Mouse (Mus musculus) embryonic fibroblast, embryonic 13.5 days (primary cell): ENCODE data around the gene Gm9964. TPM values are rescaled to one million over a fixed set of nuclear protein-coding genes. Genes with fewer than 3 reads are reported as not detected.
"Not testable (repeated sequence)": the region's sequence is repeated elsewhere in the genome, so short reads cannot be mapped to it uniquely, and the experiment has no call there.

Experiments used
- H3K27ac ChIP-seq: 2 replicates; pipeline ENCODE4 v1.5.1; 2012; ENCODE audit warnings: low read length, control low read depth, inconsistent platforms; ENCODE audit not compliant: insufficient read depth
- H3K4me1 ChIP-seq: 2 replicates; pipeline ENCODE4 v1.6.1; 2011; ENCODE audit warnings: low read length; ENCODE audit not compliant: control insufficient read depth, insufficient read depth
- H3K4me3 ChIP-seq: 2 replicates; pipeline ENCODE4 v1.5.1; 2011; ENCODE audit warnings: mild to moderate bottlenecking, control low read depth, low read length; ENCODE audit not compliant: insufficient read depth
- CTCF ChIP-seq: IDR thresholded peaks from 2 replicates; pipeline ENCODE4 v1.5.1; 2011; ENCODE audit warnings: mild to moderate bottlenecking, control low read depth, low read length, moderate library complexity, borderline replicate concordance; ENCODE audit not compliant: insufficient read depth
- POLR2A ChIP-seq: IDR thresholded peaks from 2 replicates; pipeline ENCODE4 v1.6.1; 2011; ENCODE audit warnings: low read depth, mild to moderate bottlenecking, control low read depth, low read length, moderate library complexity
- polyA plus RNA-seq: library from polyadenylated mRNA; stranded (reverse); fragments of >200 nt; gene quantifications from 2 replicates; pipeline ENCODE4 v1.2.4, GENCODE M21; 2011; ENCODE audit warnings: low read depth; ENCODE audit not compliant: missing spikeins, insufficient read length

Gm9964 gene
- polyA plus RNA-seq, 1 experiment = not detected

DNA sequence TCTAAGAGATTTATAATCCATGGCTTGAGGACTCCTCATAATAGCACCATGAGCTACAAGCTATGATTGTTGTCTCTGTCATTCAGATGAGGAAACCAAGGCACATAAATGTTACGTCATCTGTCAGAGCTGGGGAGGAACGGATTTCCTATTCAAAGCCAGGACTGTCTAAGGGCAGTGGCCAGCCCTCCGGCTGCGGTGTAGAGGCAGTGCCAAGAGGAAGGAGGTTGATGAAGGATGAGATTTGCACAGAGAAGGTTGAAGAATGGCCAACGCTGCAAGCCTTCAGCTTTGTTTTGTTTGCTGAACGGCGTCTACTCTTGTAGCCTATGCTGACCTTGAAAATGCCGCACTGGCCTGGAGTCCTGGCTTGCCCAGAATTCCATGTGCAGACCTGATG is 29.0 kb upstream of the Gm9964 start:
- no peak overlapping the region for H3K4me3 ChIP-seq
- no peak overlapping the region for H3K27ac ChIP-seq
- H3K4me1 ChIP-seq = no peaks in the 10 kb centered on the region
- TF ChIP-seq CTCF = no peak
- no peak for TF ChIP-seq POLR2A

- no peak overlapping the region for H3K27ac ChIP-seq
- no peaks in the 10 kb centered on the region for H3K4me1 ChIP-seq
- no peak overlapping the region for H3K4me3 ChIP-seq
- TF ChIP-seq POLR2A = no peak
- no peak for TF ChIP-seq CTCF
Observed at GRCm38 (mm10) chr11:79323985-79324685, 27.4 kb upstream of the Gm9964 start.

- no peak overlapping the region for H3K4me3 ChIP-seq
- no peaks in the 10 kb centered on the region for H3K4me1 ChIP-seq
- TF ChIP-seq CTCF (no peak), POLR2A (no peak)
- no peak overlapping the region for H3K27ac ChIP-seq
Observed at GRCm38 (mm10) chr11:79319807-79320206, 23.1 kb upstream of the Gm9964 start.

DNA sequence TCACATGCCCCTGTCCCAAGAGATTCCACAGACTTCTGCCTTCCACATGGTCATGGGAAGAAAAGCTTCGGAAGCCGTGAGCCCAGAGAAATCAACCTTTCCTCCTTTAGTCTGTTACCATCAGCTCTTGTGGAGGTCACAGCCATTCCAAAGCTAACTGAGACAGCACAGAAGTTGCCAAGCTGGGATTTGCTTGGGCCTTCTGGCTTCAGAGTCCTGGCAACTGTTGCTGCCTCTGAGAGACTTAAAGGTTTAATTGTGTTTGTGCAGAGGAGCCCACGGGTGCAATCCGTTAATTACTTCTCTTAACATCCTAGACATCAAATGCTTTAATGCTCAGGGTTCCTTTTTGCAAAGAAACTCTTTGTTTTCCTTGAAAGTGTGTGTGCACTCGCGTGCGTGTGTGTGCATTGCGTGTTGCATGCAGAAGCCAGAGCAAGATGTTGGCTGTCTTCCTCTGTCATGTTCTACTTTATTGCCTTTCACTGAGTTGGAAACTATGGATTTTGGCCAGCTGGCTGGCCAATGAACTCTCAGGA is 20.2 kb upstream of the Gm9964 start:
- Histone ChIP-seq H3K27ac (no peak overlapping the region), H3K4me3 (no peak overlapping the region), H3K4me1 (no peaks in the 10 kb centered on the region)
- TF ChIP-seq POLR2A (no peak), CTCF (no peak)

GRCm38 (mm10) chr11:79310467-79310866 is 13.8 kb upstream of the Gm9964 start:
- no peak overlapping the region for H3K4me3 ChIP-seq
- TF ChIP-seq POLR2A (no peak), CTCF (no peak)
- peaks cover 12% of the 10 kb centered on the region; the same call in 1 of the 2 replicates for H3K4me1 ChIP-seq
- no peak overlapping the region for H3K27ac ChIP-seq

- Histone ChIP-seq H3K4me3 (no peak overlapping the region), H3K4me1 (peaks cover 15% of the 10 kb centered on the region; the same call in 1 of the 2 replicates), H3K27ac (peak overlapping the region; percentile 95)
- TF ChIP-seq CTCF (no peak), POLR2A (no peak)
Observed at GRCm38 (mm10) chr11:79307560-79308200, 11.0 kb upstream of the Gm9964 start.

GRCm38 (mm10) chr11:79306996-79307395 is 10.3 kb upstream of the Gm9964 start:
- peak overlapping the region; percentile 95 for H3K27ac ChIP-seq
- H3K4me3 ChIP-seq = no peak overlapping the region
- peaks cover 15% of the 10 kb centered on the region; the same call in 1 of the 2 replicates for H3K4me1 ChIP-seq
- TF ChIP-seq POLR2A = no peak
- TF ChIP-seq CTCF = no peak

- peak overlapping the region; percentile 95 for H3K27ac ChIP-seq
- peak; percentile 51; the same call in 1 of the 2 replicates for TF ChIP-seq POLR2A
- no peak for TF ChIP-seq CTCF
- H3K4me3 ChIP-seq = no peak overlapping the region
- peaks cover 15% of the 10 kb centered on the region; the same call in 1 of the 2 replicates for H3K4me1 ChIP-seq
Observed at GRCm38 (mm10) chr11:79306510-79306909, 9.8 kb upstream of the Gm9964 start.

- peaks cover 15% of the 10 kb centered on the region; the same call in 1 of the 2 replicates for H3K4me1 ChIP-seq
- no peak overlapping the region for H3K4me3 ChIP-seq
- TF ChIP-seq POLR2A (no peak), CTCF (no peak)
- H3K27ac ChIP-seq = peak overlapping the region; percentile 95
Observed at GRCm38 (mm10) chr11:79305697-79306340, 9.1 kb upstream of the Gm9964 start.

DNA sequence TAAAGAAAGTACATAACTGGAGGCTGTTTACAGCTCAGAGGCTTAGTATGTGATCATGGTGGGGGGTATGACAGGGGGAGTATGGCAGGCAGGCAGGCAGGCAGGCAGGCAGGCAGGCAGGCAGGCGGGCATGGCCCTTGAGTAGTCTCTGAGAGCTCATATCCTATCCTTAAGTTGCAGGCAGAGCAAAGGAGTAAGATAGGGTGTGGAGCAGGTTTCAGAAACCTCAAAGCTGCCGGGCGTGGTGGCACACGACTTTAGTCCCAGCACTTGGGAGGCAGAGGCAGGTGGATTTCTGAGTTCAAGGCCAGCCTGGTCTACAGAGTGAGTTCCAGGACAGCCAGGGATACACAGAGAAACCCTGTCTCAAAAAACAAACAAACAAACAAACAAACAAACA is 7.5 kb upstream of the Gm9964 start:
- H3K4me1 ChIP-seq = peaks cover 15% of the 10 kb centered on the region; the same call in 1 of the 2 replicates
- H3K4me3 ChIP-seq, H3K27ac ChIP-seq: not testable (repeated sequence)
